Mouse (Mus musculus): Measurements from ENCODE around the gene Mrpl28.
"Not testable (repeated sequence)": the region's sequence is repeated elsewhere in the genome, so short reads cannot be mapped to it uniquely, and the experiment has no call there.

The Mrpl28 gene

GRCm38 (mm10) chr17:26123267-26123684, at the start of gene Mrpl28:
Gene Mrpl28, plus strand, starts transcription at chr17:26123500.
- peak; percentile 58 to 69 for DNase-seq (ENCODE audit: low read depth in 2 of 2, low spot score in 2 of 2)

GRCm38 (mm10) chr17:26075246-26075645, 48.1 kb upstream of the Mrpl28 start:
- DNase-seq (ENCODE audit: low read depth in 2 of 2, low spot score in 2 of 2) = no peak

GRCm38 (mm10) chr17:26078851-26079250, 44.4 kb upstream of the Mrpl28 start:
- DNase-seq (ENCODE audit: low read depth in 2 of 2, low spot score in 2 of 2) = no peak

GRCm38 (mm10) chr17:26080867-26081266, 42.4 kb upstream of the Mrpl28 start:
- no peak for DNase-seq (ENCODE audit: low read depth in 2 of 2, low spot score in 2 of 2)

- DNase-seq (ENCODE audit: low read depth in 2 of 2, low spot score in 2 of 2) = no peak
Observed at GRCm38 (mm10) chr17:26087059-26087564, 36.2 kb upstream of the Mrpl28 start.

- peak; percentile 78 to 88 for DNase-seq (ENCODE audit: low read depth in 2 of 2, low spot score in 2 of 2)
Observed at GRCm38 (mm10) chr17:26089905-26090632, 33.2 kb upstream of the Mrpl28 start, which contains the start of gene Decr2. Gene Decr2, minus strand, starts transcription at chr17:26090337.

GRCm38 (mm10) chr17:26094531-26095110, 28.7 kb upstream of the Mrpl28 start:
- DNase-seq (ENCODE audit: low read depth in 2 of 2, low spot score in 2 of 2) = no peak

- DNase-seq (ENCODE audit: low read depth in 2 of 2, low spot score in 2 of 2) = peak in 1 of 2 experiments; percentile 51
Observed at GRCm38 (mm10) chr17:26095121-26095740, 28.1 kb upstream of the Mrpl28 start, which contains the start of gene Nme4. Gene Nme4, minus strand, starts transcription at chr17:26095602.

GRCm38 (mm10) chr17:26098461-26098860, 24.8 kb upstream of the Mrpl28 start:
- no peak for DNase-seq (ENCODE audit: low read depth in 2 of 2, low spot score in 2 of 2)

GRCm38 (mm10) chr17:26099316-26099715, 24.0 kb upstream of the Mrpl28 start:
- DNase-seq (ENCODE audit: low read depth in 2 of 2, low spot score in 2 of 2) = peak in 1 of 2 experiments; percentile 33

GRCm38 (mm10) chr17:26100166-26100565, 23.1 kb upstream of the Mrpl28 start:
- DNase-seq (ENCODE audit: low read depth in 2 of 2, low spot score in 2 of 2) = no peak

GRCm38 (mm10) chr17:26101478-26101877, 21.8 kb upstream of the Mrpl28 start:
- DNase-seq (ENCODE audit: low read depth in 2 of 2, low spot score in 2 of 2) = no peak

GRCm38 (mm10) chr17:26105619-26106018, 17.7 kb upstream of the Mrpl28 start:
- no peak for DNase-seq (ENCODE audit: low read depth in 2 of 2, low spot score in 2 of 2)

GRCm38 (mm10) chr17:26110156-26110555, 13.1 kb upstream of the Mrpl28 start:
- DNase-seq (ENCODE audit: low read depth in 2 of 2, low spot score in 2 of 2) = no peak

- DNase-seq (ENCODE audit: low read depth in 2 of 2, low spot score in 2 of 2) = no peak
Observed at GRCm38 (mm10) chr17:26111024-26111423, 12.3 kb upstream of the Mrpl28 start.

GRCm38 (mm10) chr17:26111722-26112121, 11.6 kb upstream of the Mrpl28 start:
- DNase-seq (ENCODE audit: low read depth in 2 of 2, low spot score in 2 of 2) = no peak

- DNase-seq (ENCODE audit: low read depth in 2 of 2, low spot score in 2 of 2) = no peak
Observed at GRCm38 (mm10) chr17:26112751-26113150, 10.5 kb upstream of the Mrpl28 start.

- peak; percentile 72 to 78 for DNase-seq (ENCODE audit: low read depth in 2 of 2, low spot score in 2 of 2)
Observed at GRCm38 (mm10) chr17:26113181-26113948, 9.9 kb upstream of the Mrpl28 start, which contains the start of gene Tmem8. Gene Tmem8, plus strand, starts transcription at chr17:26113299.

- no peak for DNase-seq (ENCODE audit: low read depth in 2 of 2, low spot score in 2 of 2)
Observed at GRCm38 (mm10) chr17:26114061-26114460, 9.2 kb upstream of the Mrpl28 start.

- not testable (repeated sequence) for DNase-seq (ENCODE audit: low read depth in 2 of 2, low spot score in 2 of 2)
Observed at GRCm38 (mm10) chr17:26114461-26114860, 8.8 kb upstream of the Mrpl28 start.
